Mouse (Mus musculus) neural tube, embryonic 13.5 days (tissue): ENCODE results near the gene Klf16. TPM values are rescaled to one million over a fixed set of nuclear protein-coding genes. Genes with fewer than 3 reads are reported as not detected.

Experiments
- ATAC-seq: fragments of 200-750 bp; cut with Nextera tagmentation; 2 replicates; pipeline ENCODE4 v1.8.0; 2017; ENCODE audit warnings: low read depth, mild to moderate bottlenecking, moderate TSS enrichment, moderate library complexity
- H3K27ac ChIP-seq: fragments of 300-500 bp; sonication (generic); replicated peaks from 2 replicates; pipeline ENCODE4 v1.5.1; 2015; ENCODE audit warnings: moderate library complexity, mild to moderate bottlenecking, inconsistent platforms
- H3K27me3 ChIP-seq: fragments of 300-500 bp; sonication (generic); 2 replicates; pipeline ENCODE4 v1.6.1; 2015; ENCODE audit warnings: mild to moderate bottlenecking, inconsistent platforms
- H3K36me3 ChIP-seq: fragments of 300-500 bp; sonication (generic); 2 replicates; pipeline ENCODE4 v1.6.1; 2015; ENCODE audit warnings: mild to moderate bottlenecking, inconsistent platforms
- H3K4me1 ChIP-seq: fragments of 300-500 bp; sonication (generic); replicated peaks from 2 replicates; pipeline ENCODE4 v1.6.1; 2015; ENCODE audit warnings: inconsistent platforms
- H3K4me2 ChIP-seq: fragments of 300-500 bp; sonication (generic); 2 replicates; pipeline ENCODE4 v1.6.1; 2015; ENCODE audit warnings: inconsistent platforms, mild to moderate bottlenecking, moderate library complexity
- H3K4me3 ChIP-seq: fragments of 300-500 bp; sonication (generic); 2 replicates; pipeline ENCODE4 v1.5.1; 2015; ENCODE audit warnings: mild to moderate bottlenecking, inconsistent platforms
- H3K9ac ChIP-seq: fragments of 300-500 bp; sonication (generic); 2 replicates; pipeline ENCODE4 v1.6.1; 2015; ENCODE audit warnings: moderate library complexity, mild to moderate bottlenecking, inconsistent platforms
- H3K9me3 ChIP-seq: fragments of 300-500 bp; sonication (generic); 2 replicates; pipeline ENCODE4 v1.6.1; 2016; ENCODE audit warnings: inconsistent platforms
- WGBS: fragments of 180-500 bp; shearing (Covaris S2); methylation state at CpG from one replicate; pipeline ENCODE4 v1.1.7; 2015; 5-methylcytosine and 5-hydroxymethylcytosine counted together
- polyA plus RNA-seq: library from polyadenylated mRNA; unstranded; fragments of >200 nt; fragmentation: Nextera tagmentation; extraction: Ambion mirVana; gene quantifications from 2 replicates; pipeline ENCODE4 v1.2.1, GENCODE M21; 2015

Klf16 gene
- polyA plus RNA-seq, 1 experiment from 2014 or later, result 5.5 TPM

DNA sequence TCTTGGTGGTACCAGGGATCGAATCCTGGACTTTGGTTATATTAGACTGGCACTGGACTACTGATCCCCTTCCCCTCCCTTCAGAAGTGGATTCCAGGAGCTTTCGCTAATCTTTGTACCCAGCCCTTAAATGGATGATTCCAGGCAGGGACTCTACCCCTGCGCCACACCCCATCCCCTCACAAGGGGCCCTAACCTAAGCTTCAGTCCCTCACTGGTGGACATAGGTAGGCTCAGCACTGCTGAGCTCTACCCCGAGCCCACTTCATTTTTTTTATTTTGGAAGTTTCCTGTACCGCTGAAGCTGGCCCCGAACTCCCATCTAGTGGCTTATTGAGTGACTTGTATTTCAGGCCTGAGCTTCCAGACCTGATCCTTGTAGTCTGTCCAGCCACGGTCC, 26.2 kb upstream of the Klf16 start:
- peak overlapping the region; percentile 90 for H3K27ac ChIP-seq
- ATAC-seq, result peak; percentile 34
- peaks cover 24% of the 10 kb centered on the region for H3K4me1 ChIP-seq
- no peaks in the 10 kb centered on the region for H3K27me3 ChIP-seq
- peak overlapping the region; percentile 83 for H3K9ac ChIP-seq
- no peaks in the 10 kb centered on the region for H3K9me3 ChIP-seq
- peaks cover 24% of the 10 kb centered on the region for H3K36me3 ChIP-seq
- peak overlapping the region; percentile 87 for H3K4me2 ChIP-seq
- peak overlapping the region; percentile 72 for H3K4me3 ChIP-seq
- 37% methylated on average over 7 of the region's 7 CpGs for WGBS

- no peaks in the 10 kb centered on the region for H3K9me3 ChIP-seq
- H3K4me3 ChIP-seq, result peak within 1 kb of the TSS; percentile 72
- peaks cover 19% of the 10 kb centered on the region for H3K36me3 ChIP-seq
- peak within 1 kb of the TSS; percentile 83 for H3K9ac ChIP-seq
- H3K27ac ChIP-seq, result peak within 1 kb of the TSS; percentile 90
- H3K4me2 ChIP-seq, result peak within 1 kb of the TSS; percentile 87
- H3K4me1 ChIP-seq, result peaks cover 24% of the 10 kb centered on the region
- WGBS, result under 1% methylated on average over 54 of the region's 54 CpGs
- peak; percentile 96 for ATAC-seq
- peaks cover 5% of the 10 kb centered on the region; the same call in 1 of the 2 replicates for H3K27me3 ChIP-seq
Measured at GRCm38 (mm10) chr10:80602698-80603325, 25.7 kb upstream of the Klf16 start, which contains the start of the genes Scamp4 and Adat3. Scamp4 (plus strand) TSS chr10:80602872. Adat3 (plus strand) TSS chr10:80602880.

GRCm38 (mm10) chr10:80596318-80596717, 19.2 kb upstream of the Klf16 start:
- Histone ChIP-seq H3K27ac (no peak overlapping the region), H3K4me2 (no peak overlapping the region), H3K27me3 (peaks cover 5% of the 10 kb centered on the region; the same call in 1 of the 2 replicates), H3K4me1 (no peaks in the 10 kb centered on the region), H3K9ac (no peak overlapping the region), H3K9me3 (no peaks in the 10 kb centered on the region), H3K4me3 (no peak overlapping the region), H3K36me3 (no peaks in the 10 kb centered on the region)
- ATAC-seq, result no peak
- 52% methylated on average over 4 of the region's 4 CpGs for WGBS

GRCm38 (mm10) chr10:80589879-80590854, 13.0 kb upstream of the Klf16 start, which contains the start of gene Abhd17a:
Abhd17a (minus strand) TSS chr10:80590341.
- peak; percentile 95 for ATAC-seq
- Histone ChIP-seq H3K4me2 (peak within 1 kb of the TSS; percentile 99), H3K4me1 (peaks cover 38% of the 10 kb centered on the region), H3K9ac (peak within 1 kb of the TSS; percentile 94), H3K27me3 (no peaks in the 10 kb centered on the region), H3K27ac (peak within 1 kb of the TSS; percentile 61), H3K36me3 (peaks cover 16% of the 10 kb centered on the region; the same call in 1 of the 2 replicates), H3K9me3 (no peaks in the 10 kb centered on the region), H3K4me3 (peak within 1 kb of the TSS; percentile 97)
- WGBS, result under 1% methylated on average over 62 of the region's 73 CpGs

DNA sequence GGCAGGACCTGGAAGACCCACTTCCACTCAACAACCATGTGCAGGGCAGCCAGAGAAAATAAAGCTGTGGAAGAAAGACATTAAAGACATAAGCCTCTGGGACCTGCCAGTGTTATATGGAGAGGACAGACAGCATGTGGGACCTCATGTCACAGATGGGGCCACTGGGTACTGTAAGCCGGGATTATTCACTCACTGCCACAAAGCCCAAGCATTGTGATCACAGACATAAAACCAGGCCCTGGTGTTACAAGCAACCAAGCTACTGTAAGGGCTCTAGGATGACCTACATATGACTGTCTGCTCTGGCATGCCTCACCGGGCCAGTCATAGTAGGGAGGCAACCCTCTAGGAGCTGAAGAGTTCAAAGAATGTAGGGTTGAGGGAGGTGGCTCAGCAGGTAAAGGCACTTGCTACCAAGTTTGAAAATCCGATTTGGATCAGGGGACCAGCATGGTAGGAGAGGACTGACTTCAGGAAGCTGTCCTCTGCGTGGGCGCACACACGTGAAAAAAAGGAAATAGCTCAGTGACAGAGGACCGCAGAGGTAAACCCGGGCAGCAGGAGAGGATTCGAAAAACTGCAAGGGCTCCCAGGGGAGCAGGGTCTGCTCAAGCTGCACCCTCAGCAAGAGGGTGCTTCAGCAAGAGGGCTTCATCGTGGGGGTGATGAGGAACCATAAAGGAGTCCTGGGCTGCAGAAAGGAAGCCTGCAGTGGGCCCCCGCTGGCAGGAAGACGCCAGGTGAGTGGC, 12.2 kb upstream of the Klf16 start:
- H3K27me3 ChIP-seq, result no peaks in the 10 kb centered on the region
- peak overlapping the region; percentile 97 for H3K4me3 ChIP-seq
- WGBS, result 20% methylated on average over 12 of the region's 12 CpGs
- no peak; the same call in 1 of the 2 replicates for ATAC-seq
- peaks cover 45% of the 10 kb centered on the region for H3K4me1 ChIP-seq
- H3K9me3 ChIP-seq, result no peaks in the 10 kb centered on the region
- H3K9ac ChIP-seq, result peak overlapping the region; percentile 94
- H3K4me2 ChIP-seq, result peak overlapping the region; percentile 99
- H3K27ac ChIP-seq, result peak overlapping the region; percentile 61
- peaks cover 24% of the 10 kb centered on the region for H3K36me3 ChIP-seq

- Histone ChIP-seq H3K36me3 (peaks cover 37% of the 10 kb centered on the region), H3K4me2 (peak overlapping the region; percentile 11), H3K9me3 (no peaks in the 10 kb centered on the region), H3K9ac (peak overlapping the region; percentile 27; the same call in 1 of the 2 replicates), H3K4me3 (no peak overlapping the region), H3K27ac (peak overlapping the region; percentile 46; the same call in 1 of the 2 replicates), H3K4me1 (peaks cover 45% of the 10 kb centered on the region), H3K27me3 (no peaks in the 10 kb centered on the region)
- no peak for ATAC-seq
- 31% methylated on average over 4 of the region's 4 CpGs for WGBS
Measured at GRCm38 (mm10) chr10:80587305-80587657, 10.2 kb upstream of the Klf16 start.

DNA sequence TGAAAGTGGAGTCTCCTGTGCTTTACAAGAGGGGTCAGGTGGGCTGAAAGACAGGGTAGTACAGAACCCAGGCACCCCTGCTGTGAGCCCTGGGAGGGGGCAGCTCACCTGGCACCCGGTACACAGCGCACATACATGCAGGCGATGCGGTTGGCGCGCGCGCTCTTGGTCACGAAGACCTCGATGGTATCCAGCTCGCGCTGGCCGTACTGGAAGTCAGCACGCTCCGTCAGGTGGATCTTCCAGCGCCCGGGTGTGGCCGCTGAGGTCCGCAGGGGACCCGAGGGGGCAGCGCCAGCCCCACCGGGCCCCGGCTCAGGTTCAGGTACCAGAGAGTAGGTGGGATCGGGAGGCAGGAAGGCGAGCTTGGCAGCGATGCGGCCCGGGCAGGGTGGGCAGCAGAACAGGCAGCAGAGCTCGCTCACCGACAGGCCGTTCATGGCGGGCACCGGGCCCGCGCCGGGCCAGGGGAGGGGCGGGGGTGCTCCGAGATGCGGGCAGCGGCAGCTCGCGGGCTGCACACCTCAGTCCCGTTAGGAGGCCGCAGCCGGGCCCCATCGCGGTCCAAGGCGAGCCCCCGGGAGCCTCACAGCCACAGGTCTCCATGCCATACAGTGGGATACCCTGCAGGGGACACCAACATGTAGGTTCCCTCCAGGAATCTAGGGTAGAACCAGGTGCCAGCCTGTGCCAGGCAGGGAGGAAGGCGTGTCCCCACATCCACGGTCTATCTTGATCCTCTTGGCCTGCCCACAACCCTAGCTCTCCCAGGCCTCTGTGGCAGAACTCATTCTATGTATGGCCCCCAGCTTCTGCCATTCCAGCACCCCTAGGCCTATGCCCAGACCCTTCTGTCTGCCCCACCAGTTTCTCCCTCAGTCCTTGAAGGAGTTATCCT, 9.5 kb upstream of the Klf16 start:
- H3K36me3 ChIP-seq, result peaks cover 40% of the 10 kb centered on the region
- no peaks in the 10 kb centered on the region for H3K9me3 ChIP-seq
- H3K9ac ChIP-seq, result peak overlapping the region; percentile 34
- H3K4me3 ChIP-seq, result peak overlapping the region; percentile 4; the same call in 1 of the 2 replicates
- no peaks in the 10 kb centered on the region for H3K27me3 ChIP-seq
- peak overlapping the region; percentile 11 for H3K4me2 ChIP-seq
- ATAC-seq, result no peak
- peaks cover 45% of the 10 kb centered on the region for H3K4me1 ChIP-seq
- peak overlapping the region; percentile 46 for H3K27ac ChIP-seq
- WGBS, result 94% methylated on average over 51 of the region's 51 CpGs

- Histone ChIP-seq H3K36me3 (peaks cover 47% of the 10 kb centered on the region), H3K27ac (no peak overlapping the region), H3K27me3 (no peaks in the 10 kb centered on the region), H3K9me3 (no peaks in the 10 kb centered on the region), H3K4me1 (peaks cover 45% of the 10 kb centered on the region), H3K4me3 (no peak overlapping the region), H3K4me2 (peak overlapping the region; percentile 11), H3K9ac (0 out of 2 replicates have a peak overlapping the region, but pooled peaks have one; percentile 17)
- no peak for ATAC-seq
- WGBS, result 93% methylated on average over 8 of the region's 8 CpGs
Measured at GRCm38 (mm10) chr10:80585581-80585980, 8.5 kb upstream of the Klf16 start.

DNA sequence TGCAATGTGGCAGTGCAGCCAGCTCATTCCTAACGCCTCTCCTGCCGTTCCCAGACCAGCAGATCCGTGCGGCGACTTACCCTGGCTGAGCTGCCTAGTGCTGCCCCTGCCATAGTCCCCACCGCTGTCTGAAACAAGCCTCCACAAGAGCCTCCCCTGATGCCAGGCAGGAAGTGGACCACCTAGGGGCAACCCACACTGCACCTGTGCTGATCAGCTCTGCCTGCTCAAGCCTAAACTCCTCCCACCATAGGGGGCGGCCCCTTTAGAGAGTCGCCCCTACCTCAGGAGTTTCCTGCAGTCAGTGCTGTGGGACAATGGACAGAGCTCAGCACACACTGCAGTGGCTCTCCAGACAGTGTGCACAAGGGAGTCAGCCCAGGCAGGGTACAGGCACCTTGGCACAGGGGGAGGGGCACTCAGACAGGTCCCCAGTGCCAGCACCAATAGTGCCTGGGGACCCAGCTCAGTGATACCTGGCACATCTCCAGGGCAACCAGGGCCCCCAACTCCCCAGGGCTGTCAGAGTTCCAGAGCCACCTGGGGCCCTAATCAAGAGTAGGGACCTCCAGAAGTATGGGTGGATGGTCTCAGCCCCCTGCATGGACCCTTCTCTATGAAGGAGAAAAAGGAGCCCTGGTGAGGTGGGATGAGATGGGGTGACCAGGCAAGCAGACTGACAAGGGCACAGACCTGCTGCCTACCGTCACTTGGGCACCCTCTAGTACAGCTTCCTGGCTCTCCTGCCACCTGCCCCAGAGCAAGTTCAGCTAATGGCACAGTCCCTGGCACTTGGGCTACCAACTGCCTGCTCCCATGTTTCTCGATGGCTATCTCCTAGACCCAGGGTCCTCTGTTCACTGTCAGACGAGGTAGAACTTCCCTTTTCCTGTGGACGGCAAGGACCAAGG, 7.8 kb upstream of the Klf16 start:
- Histone ChIP-seq H3K27ac (no peak overlapping the region), H3K27me3 (no peaks in the 10 kb centered on the region), H3K4me3 (no peak overlapping the region), H3K4me2 (peak overlapping the region; percentile 11), H3K4me1 (peaks cover 45% of the 10 kb centered on the region), H3K9ac (0 out of 2 replicates have a peak overlapping the region, but pooled peaks have one; percentile 17), H3K9me3 (no peaks in the 10 kb centered on the region), H3K36me3 (peaks cover 47% of the 10 kb centered on the region)
- ATAC-seq, result no peak
- 77% methylated on average over 12 of the region's 12 CpGs for WGBS

DNA sequence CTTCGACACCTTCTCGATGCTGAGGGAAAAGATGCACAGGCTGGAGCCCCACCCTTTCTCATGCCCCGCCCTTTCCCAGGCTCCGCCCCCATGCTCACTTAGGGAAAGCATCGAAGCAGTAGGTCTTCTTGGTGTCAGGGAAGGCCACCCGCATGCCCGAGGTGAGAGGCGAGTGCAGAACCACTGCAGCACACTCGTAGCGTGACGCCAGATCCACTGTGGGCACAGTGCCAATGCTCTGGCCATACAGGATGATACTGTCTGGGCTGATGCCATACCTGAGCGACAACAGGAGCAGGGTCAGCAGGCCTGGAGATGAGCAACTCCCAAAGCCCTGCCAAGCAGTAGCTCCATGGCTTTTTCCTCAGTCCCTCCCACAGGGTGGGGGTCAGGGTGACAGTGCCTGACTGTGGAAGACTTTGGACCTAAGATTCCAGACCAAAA, 6.9 kb upstream of the Klf16 start:
- Histone ChIP-seq H3K4me1 (peaks cover 40% of the 10 kb centered on the region), H3K36me3 (peaks cover 47% of the 10 kb centered on the region), H3K4me2 (no peak overlapping the region), H3K4me3 (no peak overlapping the region), H3K9me3 (no peaks in the 10 kb centered on the region), H3K27ac (no peak overlapping the region), H3K27me3 (no peaks in the 10 kb centered on the region), H3K9ac (no peak overlapping the region)
- WGBS, result 62% methylated on average over 12 of the region's 12 CpGs
- ATAC-seq, result no peak
